Mouse (Mus musculus): Measurements from ENCODE around the gene Plod3. TPM values are rescaled to one million over a fixed set of nuclear protein-coding genes. Genes with fewer than 3 reads are reported as not detected.

Gene Plod3
- polyA plus RNA-seq, 1 experiment, result 15.3 TPM

- Histone ChIP-seq H3K36me3 (ENCODE audit: control insufficient read depth, insufficient read depth, low read length) (no peaks in the 10 kb centered on the region), H3K27me3 (ENCODE audit: control insufficient read depth, insufficient read depth, low read length) (no peaks in the 10 kb centered on the region), H3K27ac (ENCODE audit: control insufficient read depth, insufficient read depth, low read depth, low read length) (no peak overlapping the region), H3K4me1 (ENCODE audit: control insufficient read depth, insufficient read depth, low read length) (no peaks in the 10 kb centered on the region), H3K4me3 (ENCODE audit: control insufficient read depth, low read depth, low read length) (no peak overlapping the region)
- TF ChIP-seq POLR2A (IDR thresholded peaks at IDR 0.05; ENCODE audit: control insufficient read depth, low read depth, low read length), result no peak
- TF ChIP-seq CTCF (IDR thresholded peaks at IDR 0.05; ENCODE audit: control insufficient read depth, insufficient read depth, insufficient replicate concordance, low read depth, low read length), result no peak
Measured at GRCm38 (mm10) chr5:137012401-137012950, 25.7 kb downstream of the Plod3 start.

- Histone ChIP-seq H3K4me1 (ENCODE audit: control insufficient read depth, insufficient read depth, low read length) (no peaks in the 10 kb centered on the region), H3K4me3 (ENCODE audit: control insufficient read depth, low read depth, low read length) (no peak overlapping the region), H3K36me3 (ENCODE audit: control insufficient read depth, insufficient read depth, low read length) (no peaks in the 10 kb centered on the region), H3K27ac (ENCODE audit: control insufficient read depth, insufficient read depth, low read depth, low read length) (no peak overlapping the region), H3K27me3 (ENCODE audit: control insufficient read depth, insufficient read depth, low read length) (no peaks in the 10 kb centered on the region)
- TF ChIP-seq POLR2A (IDR thresholded peaks at IDR 0.05; ENCODE audit: control insufficient read depth, low read depth, low read length), result no peak
- TF ChIP-seq CTCF (IDR thresholded peaks at IDR 0.05; ENCODE audit: control insufficient read depth, insufficient read depth, insufficient replicate concordance, low read depth, low read length), result no peak
Measured at GRCm38 (mm10) chr5:137015913-137016312, 29.1 kb downstream of the Plod3 start.

GRCm38 (mm10) chr5:137024318-137024717 is 37.5 kb downstream of the Plod3 start:
- Histone ChIP-seq H3K27me3 (ENCODE audit: control insufficient read depth, insufficient read depth, low read length) (no peaks in the 10 kb centered on the region), H3K36me3 (ENCODE audit: control insufficient read depth, insufficient read depth, low read length) (no peaks in the 10 kb centered on the region), H3K4me3 (ENCODE audit: control insufficient read depth, low read depth, low read length) (peak overlapping the region; percentile 46; the same call in 1 of the 2 replicates), H3K27ac (ENCODE audit: control insufficient read depth, insufficient read depth, low read depth, low read length) (no peak overlapping the region), H3K4me1 (ENCODE audit: control insufficient read depth, insufficient read depth, low read length) (peaks cover 6% of the 10 kb centered on the region)
- no peak for TF ChIP-seq POLR2A (IDR thresholded peaks at IDR 0.05; ENCODE audit: control insufficient read depth, low read depth, low read length)
- TF ChIP-seq CTCF (IDR thresholded peaks at IDR 0.05; ENCODE audit: control insufficient read depth, insufficient read depth, insufficient replicate concordance, low read depth, low read length), result no peak

GRCm38 (mm10) chr5:137025132-137025531 is 38.3 kb downstream of the Plod3 start:
- Histone ChIP-seq H3K4me1 (ENCODE audit: control insufficient read depth, insufficient read depth, low read length) (peaks cover 13% of the 10 kb centered on the region), H3K27me3 (ENCODE audit: control insufficient read depth, insufficient read depth, low read length) (no peaks in the 10 kb centered on the region), H3K36me3 (ENCODE audit: control insufficient read depth, insufficient read depth, low read length) (no peaks in the 10 kb centered on the region), H3K27ac (ENCODE audit: control insufficient read depth, insufficient read depth, low read depth, low read length) (no peak overlapping the region), H3K4me3 (ENCODE audit: control insufficient read depth, low read depth, low read length) (peak overlapping the region; percentile 14)
- TF ChIP-seq CTCF (IDR thresholded peaks at IDR 0.05; ENCODE audit: control insufficient read depth, insufficient read depth, insufficient replicate concordance, low read depth, low read length) (peak; percentile 99), POLR2A (IDR thresholded peaks at IDR 0.05; ENCODE audit: control insufficient read depth, low read depth, low read length) (no peak)

- TF ChIP-seq POLR2A (IDR thresholded peaks at IDR 0.05; ENCODE audit: control insufficient read depth, low read depth, low read length), result no peak
- TF ChIP-seq CTCF (IDR thresholded peaks at IDR 0.05; ENCODE audit: control insufficient read depth, insufficient read depth, insufficient replicate concordance, low read depth, low read length), result no peak
- Histone ChIP-seq H3K27ac (ENCODE audit: control insufficient read depth, insufficient read depth, low read depth, low read length) (no peak within 1 kb of the TSS), H3K4me3 (ENCODE audit: control insufficient read depth, low read depth, low read length) (peak within 1 kb of the TSS; percentile 14), H3K27me3 (ENCODE audit: control insufficient read depth, insufficient read depth, low read length) (0 out of 2 replicates have a peak, but pooled peaks cover 2% of the 10 kb centered on the region), H3K36me3 (ENCODE audit: control insufficient read depth, insufficient read depth, low read length) (no peaks in the 10 kb centered on the region), H3K4me1 (ENCODE audit: control insufficient read depth, insufficient read depth, low read length) (peaks cover 23% of the 10 kb centered on the region)
Measured at GRCm38 (mm10) chr5:137026092-137026491, 39.3 kb downstream of the Plod3 start, which contains the start of gene Vgf. Vgf (plus strand) TSS chr5:137026392.

GRCm38 (mm10) chr5:137028561-137029272 is 41.9 kb downstream of the Plod3 start:
- Histone ChIP-seq H3K27me3 (ENCODE audit: control insufficient read depth, insufficient read depth, low read length) (0 out of 2 replicates have a peak, but pooled peaks cover 2% of the 10 kb centered on the region), H3K4me1 (ENCODE audit: control insufficient read depth, insufficient read depth, low read length) (peaks cover 39% of the 10 kb centered on the region), H3K4me3 (ENCODE audit: control insufficient read depth, low read depth, low read length) (no peak overlapping the region), H3K27ac (ENCODE audit: control insufficient read depth, insufficient read depth, low read depth, low read length) (no peak overlapping the region), H3K36me3 (ENCODE audit: control insufficient read depth, insufficient read depth, low read length) (no peaks in the 10 kb centered on the region)
- TF ChIP-seq CTCF (IDR thresholded peaks at IDR 0.05; ENCODE audit: control insufficient read depth, insufficient read depth, insufficient replicate concordance, low read depth, low read length) (no peak), POLR2A (IDR thresholded peaks at IDR 0.05; ENCODE audit: control insufficient read depth, low read depth, low read length) (no peak)

- TF ChIP-seq POLR2A (IDR thresholded peaks at IDR 0.05; ENCODE audit: control insufficient read depth, low read depth, low read length) (no peak), CTCF (IDR thresholded peaks at IDR 0.05; ENCODE audit: control insufficient read depth, insufficient read depth, insufficient replicate concordance, low read depth, low read length) (no peak)
- Histone ChIP-seq H3K27ac (ENCODE audit: control insufficient read depth, insufficient read depth, low read depth, low read length) (no peak overlapping the region), H3K4me1 (ENCODE audit: control insufficient read depth, insufficient read depth, low read length) (peaks cover 39% of the 10 kb centered on the region)
Measured at GRCm38 (mm10) chr5:137029273-137029585, 42.4 kb downstream of the Plod3 start.

More at GRCm38 (mm10) chr5:137029273-137029585, 42.4 kb downstream of the Plod3 start:
- Histone ChIP-seq H3K36me3 (ENCODE audit: control insufficient read depth, insufficient read depth, low read length) (no peaks in the 10 kb centered on the region), H3K4me3 (ENCODE audit: control insufficient read depth, low read depth, low read length) (no peak overlapping the region), H3K27me3 (ENCODE audit: control insufficient read depth, insufficient read depth, low read length) (0 out of 2 replicates have a peak, but pooled peaks cover 2% of the 10 kb centered on the region)
